Mouse (Mus musculus): ENCODE measurements around the gene Cfap77.

The Cfap77 gene

DNA sequence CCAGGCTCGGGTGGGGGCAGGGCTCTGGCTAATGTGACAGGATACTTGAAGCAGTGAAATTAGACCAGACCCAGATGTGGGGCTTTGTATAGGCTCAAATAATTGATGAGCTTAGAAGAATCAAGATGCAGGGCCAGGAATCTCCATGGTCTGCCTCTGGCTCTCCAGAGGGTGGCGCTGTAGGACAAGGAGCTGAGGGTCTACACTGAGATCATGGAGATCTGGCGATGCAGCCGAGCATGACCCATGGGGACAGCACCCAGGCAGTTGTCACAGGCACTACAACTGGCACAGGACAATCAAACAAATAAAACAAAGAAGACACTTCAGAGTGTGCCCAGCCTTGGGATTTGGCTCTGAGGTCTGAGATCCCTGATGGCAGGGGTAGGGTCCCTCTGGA is 131.0 kb downstream of the Cfap77 start:
- peak; percentile 85 for DNase-seq

DNA sequence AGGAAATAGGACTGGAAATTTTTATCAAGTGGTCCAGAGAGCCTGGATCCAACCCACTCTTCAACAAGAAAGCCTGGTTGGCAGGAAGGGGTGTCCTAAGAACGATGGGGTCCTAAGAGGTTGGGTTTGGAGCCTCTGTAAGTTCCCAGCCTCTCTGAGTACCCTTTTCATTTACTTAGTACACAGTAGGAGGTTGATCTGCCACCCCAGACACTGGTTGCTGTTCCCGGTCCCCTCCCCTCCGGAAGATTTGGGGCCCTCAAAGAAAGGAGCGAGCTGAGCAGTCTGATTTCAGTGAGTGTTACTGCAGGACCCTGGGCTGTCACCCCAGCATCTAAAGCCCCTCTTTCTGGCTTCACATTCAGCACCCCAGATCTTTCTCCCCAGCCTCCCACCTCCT is 135.9 kb downstream of the Cfap77 start:
- DNase-seq = no peak

DNA sequence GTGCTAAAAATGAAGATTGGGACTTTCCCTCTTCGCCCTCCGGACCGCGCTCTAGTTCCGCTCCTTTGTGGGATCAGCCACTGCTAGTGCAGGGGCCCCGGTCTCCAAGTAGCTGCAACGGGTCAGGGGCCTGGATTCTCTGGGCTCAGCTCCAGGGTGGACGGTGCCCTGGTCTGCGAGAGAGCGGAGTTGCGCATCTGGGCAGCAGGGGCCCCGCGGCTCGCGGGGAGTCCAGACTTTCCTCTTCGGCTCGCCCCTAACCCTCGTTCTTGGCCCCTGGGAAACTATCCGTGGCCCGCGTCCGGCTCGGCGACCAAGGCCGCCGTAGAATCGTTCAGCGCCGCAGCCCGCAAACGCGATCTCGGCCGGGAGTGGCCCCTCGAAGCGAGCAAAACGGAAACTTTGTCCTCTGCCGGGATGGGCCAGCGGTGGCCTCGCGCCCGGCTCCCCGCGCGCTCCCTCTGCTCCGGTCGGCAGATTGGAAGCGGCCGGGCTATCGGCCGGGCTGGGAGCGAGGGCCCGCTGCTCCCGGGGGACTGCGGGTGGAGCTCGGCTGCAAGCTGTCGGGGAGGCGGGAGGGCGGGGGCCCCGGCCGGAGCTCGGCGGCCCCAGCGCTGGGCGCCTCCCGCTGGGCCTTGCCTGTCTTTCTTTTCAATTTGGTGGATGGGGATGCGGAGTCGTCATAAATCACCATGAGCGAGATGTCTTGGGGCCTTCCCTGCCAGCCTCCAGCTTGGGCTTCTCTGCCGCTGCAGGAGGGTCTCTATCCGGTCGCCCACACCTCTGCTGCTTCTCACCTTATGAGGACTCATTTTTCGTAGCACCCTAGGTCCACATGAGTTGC is 137.1 kb downstream of the Cfap77 start:
- DNase-seq = peak; percentile 19

DNA sequence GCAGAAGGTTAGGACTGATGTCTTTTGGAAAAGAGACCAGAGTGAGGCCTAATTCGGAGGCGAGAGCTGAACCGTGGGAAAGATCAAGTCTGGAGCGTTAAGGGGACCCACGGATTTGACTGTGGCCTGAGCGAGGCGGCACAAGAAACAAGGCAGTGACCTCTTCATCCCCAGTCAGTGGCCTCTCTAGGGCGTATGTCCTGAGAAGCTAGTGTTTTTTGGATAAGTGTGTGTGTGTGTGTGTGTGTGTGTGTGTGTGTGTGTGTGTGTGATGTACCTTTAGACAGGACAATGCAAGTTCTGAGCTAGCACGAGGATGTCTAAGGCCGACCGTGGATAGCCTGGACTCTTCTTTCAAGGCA is 137.7 kb downstream of the Cfap77 start:
- DNase-seq = no peak

DNA sequence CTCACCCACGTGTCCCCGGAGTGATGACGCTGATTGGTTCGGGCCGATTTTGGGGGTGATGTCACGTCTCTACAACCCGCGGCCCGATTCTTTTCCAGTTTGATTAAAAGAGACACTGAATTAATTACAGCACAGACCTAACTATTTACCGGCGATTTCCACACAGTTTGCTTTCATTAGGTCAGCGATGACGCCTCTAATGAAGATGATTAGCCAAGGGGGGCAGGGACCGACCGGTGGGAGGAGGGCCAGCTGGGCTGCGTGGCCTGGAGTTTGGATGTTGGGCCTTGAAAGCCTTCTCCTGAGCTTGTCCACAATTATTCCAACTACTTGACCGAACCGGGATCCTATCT is 138.4 kb downstream of the Cfap77 start, which contains the start of gene Barhl1:
Gene Barhl1 (minus strand): TSS at position 156 of the 353 bp plus-strand sequence.
- no peak for DNase-seq

DNA sequence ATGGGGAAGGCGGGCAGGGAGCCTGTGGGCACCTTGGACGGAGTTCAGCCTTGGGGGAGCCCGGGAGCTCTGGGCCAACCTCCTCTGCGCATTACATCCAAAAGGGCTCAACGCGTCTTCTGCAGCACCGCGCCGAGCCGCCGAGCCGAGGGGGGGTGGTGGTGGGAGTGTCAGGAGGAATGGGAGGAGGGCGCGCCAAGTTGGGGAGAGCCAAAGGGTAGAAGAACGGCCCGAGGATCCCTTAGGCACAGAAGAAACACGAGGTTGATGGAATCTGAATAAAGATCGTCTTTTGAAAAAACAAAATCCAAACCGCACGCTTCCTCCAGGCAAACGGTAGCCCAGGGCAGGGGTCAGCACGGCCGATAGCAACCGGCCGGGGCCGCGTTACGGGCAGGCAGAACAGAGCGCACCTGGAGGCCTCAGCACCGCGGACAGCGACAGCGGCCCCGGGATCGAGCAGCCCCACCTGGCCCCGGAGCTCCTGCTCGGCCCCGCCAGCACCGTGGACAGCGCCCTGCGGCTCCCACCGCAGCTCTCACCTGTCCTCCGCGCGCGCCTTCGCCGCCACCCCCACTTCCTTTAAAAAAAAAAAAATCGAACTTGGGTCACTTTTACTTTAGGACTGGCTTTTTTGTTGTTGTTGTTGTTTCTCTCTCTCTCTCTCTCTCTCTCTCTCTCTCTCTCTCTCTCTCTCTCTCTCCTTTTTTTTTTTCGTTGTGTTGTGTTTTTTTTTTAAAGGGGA is 138.9 kb downstream of the Cfap77 start:
- DNase-seq = peak; percentile 93

DNA sequence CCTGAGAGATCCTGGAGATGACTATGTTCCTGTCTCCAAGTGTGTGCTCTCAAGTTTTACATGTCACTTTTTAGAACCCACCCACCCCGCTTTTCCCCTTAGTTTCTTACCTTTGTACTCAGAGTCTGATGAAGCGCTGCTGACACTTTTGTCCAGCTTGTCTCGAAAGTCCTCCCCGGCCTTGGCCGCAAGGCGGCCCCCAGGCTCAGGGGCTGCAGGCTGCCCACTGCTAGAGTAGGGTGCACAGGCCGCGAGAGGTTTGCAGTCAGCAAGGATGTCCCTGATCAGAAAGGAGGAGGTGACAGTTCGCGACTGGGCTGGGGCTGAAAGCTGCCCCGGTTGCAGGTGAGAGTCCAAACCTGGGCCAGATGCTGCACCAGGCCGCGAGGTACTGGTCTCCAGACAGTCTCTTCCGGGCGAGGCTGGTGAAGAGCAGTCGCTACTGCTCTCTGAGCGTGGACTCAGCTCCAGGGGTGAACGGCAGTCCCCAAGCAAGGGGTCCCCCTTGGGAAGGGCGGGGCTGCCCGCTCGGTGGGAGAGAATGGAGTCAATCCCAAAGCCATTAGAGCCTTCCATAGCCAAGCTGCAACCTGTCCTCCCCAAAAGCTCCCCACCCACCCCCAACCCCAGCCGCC is 139.6 kb downstream of the Cfap77 start:
- DNase-seq = no peak

DNA sequence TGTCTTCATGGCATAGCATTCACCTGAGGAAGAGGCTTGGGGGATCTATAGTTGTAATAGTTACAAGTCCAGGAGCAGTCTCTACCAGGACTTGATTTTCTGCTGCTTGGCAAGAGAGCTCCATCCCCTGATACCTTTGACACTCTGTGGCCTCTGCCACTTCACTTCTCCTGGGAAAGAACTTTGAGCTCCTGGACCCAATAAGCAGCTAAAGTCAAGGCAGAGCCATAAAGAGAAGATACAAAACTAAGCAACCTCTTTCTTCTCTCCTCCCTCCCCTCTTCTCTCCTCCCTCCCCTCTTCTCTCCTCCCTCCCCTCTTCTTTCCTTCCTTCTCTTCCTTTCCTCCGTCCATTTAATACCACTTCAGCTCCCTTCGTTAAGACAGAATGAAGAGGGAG is 140.7 kb downstream of the Cfap77 start:
- no peak for DNase-seq

DNA sequence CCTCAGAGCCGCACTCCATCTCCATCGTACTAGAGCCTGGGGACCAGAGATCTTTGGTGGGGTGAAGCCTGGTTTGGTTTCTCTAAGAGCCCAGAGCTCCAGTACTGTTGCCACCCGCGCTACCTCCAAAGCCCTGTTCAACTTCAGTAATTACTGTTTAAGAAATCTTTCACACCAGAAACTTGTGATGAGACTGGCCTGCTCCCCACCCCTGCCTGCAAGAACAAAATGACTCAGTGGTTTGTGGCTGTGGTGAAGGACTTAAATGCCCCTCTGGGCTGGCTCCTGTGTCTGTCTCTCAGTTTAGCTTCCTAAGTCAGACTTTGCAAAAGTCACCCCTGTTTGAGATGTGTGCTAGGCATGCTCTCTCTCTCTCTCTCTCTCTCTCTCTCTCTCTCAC is 141.9 kb downstream of the Cfap77 start:
- DNase-seq = no peak

DNA sequence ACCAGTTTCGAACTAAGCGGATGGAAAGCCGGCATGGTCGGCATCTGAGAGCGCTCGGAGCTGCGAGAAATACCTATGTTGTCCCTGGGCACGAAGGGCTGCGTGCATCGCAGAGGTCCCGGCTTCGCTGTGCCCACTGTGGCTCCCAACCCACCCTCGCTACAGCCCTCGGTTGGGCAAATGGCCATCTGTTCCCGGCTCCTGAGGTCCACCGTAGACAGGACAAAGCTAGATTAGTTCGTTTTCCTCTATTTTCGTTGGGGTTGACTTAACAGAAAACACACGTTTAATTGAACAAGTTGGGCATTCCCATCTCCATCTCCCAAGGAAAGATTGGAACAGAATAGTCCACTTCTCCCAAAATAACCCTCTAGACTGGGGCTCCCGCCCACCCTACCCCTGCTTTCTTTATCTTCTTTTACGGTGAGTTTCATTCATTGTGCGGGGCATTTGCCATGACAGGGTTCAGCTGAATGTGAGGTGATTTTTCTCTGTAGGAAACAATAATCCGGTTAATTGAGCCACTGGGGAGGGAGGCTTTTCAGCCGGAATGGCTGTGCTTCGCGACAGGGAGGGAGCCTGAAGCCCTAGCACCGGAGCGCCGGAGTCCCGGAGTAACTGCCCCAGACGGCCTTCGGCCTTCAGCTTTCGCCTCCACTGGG is 142.7 kb downstream of the Cfap77 start:
- no peak for DNase-seq

DNA sequence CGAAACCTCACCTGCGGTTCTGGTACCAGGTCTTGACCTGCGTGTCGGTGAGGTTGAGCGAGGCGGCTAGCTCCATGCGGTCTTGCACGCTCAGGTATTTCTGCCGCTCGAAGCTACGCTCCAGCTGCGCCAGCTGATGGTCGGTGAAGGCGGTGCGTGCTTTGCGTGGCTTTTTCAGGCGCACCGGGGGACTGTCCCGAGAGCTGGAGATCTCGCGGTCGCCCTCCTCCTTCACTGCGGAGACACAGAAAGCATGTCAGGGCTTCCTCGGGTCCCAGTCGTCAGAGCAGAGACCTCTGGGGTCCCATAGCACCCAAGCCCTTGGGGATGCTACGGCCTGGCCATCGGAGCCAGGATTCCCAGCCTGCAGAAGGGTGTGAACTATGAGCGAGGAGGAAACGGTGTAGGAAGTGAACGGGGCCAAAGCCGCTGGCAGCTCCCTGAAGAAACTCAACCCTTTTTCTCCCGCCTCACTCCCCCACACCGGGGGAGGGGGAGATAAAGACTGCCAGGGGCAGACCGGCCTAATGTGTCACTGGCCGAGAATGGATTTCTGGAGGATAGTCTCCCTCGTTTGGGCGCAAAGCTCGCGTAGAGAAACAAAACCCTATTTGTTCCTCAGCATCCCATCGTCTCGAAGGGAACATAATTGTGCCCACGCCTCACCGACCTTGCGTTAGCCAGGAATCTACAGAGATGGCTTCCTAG is 143.4 kb downstream of the Cfap77 start:
- peak; percentile 14 for DNase-seq

DNA sequence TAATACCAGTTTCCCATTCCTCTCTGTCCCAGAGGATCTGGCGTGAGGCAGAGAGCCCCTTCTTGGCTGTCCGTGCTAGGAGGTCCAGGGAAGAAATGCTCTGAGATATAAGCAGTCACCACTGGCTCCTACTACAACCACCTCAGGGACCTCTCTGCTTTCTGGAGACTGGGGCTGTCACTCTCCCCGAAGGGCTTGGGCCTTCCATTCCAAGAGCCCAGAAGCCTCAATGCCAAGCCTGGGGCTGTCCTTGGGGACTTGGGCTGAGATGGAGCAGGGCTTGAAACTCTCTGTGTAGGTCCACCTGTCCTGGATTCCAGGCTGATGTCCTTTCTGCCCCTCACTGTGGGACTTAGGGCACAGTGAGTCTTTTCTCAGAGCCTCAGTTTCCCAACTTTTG is 144.0 kb downstream of the Cfap77 start:
- DNase-seq = no peak

DNA sequence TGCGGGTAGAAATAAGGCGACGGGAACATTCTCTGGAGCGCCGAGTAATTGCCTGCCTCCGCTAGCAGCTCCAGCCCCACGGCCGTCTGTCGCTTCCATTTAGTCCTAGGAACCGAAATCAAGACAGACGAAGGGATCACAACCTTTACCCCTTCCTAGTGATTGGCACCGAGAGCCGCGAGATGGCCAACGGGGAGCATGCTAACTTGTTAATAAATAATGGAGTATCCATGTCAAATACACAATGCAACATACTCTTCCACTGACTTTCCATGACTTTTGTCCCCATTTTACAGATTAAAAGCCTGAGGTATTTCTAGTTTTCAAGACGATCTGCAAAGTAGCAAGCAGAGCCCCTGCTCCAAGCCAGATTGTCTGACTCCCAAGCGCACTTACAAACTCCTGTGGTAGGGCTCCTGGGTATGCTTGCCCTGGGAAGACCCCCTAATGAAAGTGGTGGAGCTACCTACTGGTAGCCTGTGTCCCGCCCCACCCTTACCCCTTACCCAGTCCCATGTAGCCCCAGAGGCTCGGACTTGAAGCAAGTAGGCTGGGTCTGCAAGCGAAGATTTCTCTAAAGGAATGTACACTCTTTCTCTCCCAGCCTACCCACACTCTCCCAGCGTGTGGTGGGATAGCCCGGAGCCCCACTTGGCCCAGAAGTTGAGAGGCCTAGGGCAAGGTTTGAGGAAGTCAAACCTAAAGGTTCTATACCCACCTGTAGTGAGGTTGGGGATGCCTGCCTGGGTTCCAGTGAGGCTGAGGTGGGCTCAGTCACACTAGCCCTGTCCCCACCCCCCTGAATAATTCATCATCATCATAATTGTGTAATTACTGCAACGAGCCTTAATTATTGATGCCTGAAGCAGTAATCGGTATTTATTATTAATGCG is 144.8 kb downstream of the Cfap77 start:
- no peak for DNase-seq

DNA sequence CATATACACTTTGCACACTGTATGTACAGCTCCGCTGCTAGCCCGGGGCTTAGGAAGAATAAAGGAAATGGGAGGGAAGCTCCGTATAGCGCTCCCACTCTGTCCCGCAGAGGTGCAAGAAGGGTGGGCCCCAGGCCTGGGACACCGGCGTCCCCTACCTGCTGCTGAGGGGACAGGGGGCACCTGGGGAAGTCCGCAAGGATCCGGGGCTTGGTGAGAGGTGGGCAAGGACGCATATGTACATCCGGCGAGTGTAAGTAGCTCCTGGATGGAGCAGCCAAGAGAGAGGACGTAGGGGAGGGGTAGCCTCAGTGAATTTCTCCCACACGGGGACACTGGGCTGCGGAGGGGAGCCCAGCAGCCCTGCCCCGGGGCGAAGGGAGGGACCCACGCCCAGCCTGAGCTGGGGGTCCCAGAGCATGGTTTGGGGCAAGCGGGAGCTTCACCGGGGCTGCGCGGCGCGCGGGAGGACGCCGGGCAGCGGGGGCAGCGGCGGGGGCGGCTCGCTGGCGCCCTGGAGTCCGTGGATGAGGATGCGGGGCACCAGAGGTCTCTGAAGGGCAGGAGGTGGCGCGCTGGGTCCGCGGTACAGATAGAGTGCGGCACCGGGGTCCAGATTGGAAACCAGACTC is 145.6 kb downstream of the Cfap77 start:
- no peak for DNase-seq

DNA sequence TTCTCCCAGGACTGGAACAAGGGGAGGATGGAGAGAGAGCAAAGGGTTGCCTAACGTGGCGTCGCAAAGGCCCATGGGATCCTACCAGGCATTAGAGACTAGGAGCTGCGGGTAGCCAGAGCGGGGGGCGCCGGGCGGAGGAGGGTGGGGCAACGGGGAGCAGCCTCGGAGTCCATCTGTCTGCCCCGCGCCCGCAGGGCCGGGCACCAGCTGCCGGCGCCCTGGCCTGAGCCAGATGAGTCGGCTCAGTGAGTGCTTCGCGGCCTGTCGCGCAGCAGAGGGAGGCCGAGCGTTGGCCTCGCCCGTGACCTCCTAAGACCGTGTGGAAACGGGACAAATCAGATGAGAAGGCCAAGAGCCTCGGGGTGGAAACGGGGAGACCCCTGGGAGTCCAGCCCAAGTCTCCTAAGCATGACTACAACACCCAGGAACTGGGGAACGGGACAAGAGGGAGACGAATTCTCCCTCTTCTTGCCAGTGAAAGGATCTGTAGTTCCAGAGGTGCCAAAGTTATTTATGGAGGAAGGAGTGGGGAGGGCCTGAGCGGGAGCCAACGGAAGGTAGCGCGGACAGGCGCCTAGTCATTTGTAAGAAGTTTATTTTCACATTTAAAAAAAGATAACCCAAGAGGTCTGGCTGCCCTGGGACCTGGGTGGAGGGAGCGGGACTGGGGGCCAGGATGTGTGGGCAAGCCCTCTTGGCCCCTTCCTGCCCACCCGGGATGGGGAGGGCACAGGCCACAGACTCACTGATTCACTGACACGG is 146.3 kb downstream of the Cfap77 start:
- DNase-seq = peak; percentile 30

DNA sequence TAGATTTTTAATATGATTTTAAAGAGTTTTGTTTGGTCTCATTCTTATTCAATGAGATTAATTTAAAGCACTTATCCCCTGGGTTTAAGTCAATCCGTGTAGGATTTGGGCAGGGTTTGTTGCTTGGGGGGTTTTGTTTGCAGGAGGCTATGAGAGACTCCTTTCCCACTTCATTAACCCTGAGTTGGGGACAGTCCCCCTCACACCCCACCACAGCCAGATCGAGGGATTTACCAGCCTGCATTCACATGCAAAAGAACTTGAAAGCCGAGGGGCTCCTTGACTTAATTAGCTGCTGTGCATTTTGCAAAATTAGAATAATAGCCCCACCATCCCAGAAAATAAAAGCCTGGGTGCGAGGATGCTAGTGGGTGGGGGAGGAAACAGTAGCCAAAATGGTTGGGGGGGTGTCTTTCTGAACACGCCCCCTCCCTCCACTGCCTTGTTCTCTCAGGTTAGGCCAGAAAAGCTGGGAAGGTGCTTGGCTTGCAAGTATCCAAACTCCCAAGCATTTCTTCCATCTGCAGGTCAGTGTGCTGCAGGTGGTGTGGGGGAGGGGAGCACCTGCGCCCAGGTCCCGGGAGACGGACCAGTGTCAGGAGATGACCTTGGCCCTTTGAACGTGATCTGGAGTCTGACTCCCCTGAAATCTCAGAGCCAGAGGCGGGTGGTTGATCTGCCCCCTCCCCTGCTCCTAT is 147.0 kb downstream of the Cfap77 start:
- peak; percentile 13 for DNase-seq

DNA sequence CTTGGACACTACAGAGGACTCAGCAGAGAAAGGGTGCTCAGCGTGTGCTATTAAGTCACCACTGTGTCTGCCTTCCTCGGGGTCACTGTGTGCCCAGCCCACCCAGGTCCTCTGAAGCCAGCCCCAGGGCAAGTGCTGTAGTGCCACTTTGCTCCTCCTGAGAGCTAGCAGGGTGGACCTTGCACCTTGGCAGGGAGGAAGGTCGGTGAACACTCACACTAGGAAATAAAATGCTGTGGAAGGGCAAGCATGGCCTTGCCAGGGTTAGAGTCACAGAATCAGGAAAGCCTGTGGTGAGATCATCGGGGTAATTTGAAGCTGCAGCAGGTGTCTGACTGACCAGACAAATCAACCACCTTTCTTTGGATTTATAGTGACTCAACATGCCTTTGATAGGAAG is 149.3 kb downstream of the Cfap77 start:
- DNase-seq = no peak

DNA sequence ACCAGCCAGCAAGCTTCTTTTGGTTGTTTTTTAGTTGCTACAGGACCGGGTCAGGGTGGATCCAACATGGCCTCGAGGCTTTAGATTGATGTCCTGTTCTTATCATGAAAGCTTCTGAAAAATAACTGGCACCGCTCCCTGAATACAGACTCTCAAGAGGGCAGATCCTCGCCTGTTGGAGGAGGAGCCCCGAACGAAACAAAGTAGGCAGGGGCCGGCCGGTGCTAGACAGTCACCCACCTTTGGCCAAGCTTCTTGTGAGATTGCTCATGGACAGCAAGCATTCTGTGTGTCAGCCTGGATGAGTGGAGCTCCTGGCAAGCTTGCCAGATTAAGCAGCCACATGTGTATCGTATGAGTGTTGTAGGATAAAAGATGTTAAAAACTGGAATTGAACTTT is 150.1 kb downstream of the Cfap77 start:
- no peak for DNase-seq

DNA sequence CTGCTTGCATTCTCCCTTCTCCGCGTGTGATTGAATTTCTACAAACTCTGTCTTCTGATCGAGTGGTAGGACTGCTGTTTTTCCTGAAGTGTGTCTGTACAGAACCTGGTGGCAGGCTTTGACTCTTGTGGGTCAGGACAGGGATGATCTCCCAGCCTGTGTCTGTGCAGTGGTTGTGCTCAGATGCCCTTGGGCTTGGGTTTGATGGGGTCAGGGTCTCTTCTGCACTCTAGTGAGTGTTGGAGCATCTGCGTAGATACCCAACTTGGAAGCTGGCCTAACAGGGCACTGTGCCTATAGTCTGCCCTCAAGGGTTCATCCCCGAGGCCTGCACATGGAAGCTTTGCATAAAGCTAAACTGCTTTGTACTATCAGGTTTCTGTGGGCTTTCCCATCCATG is 151.0 kb downstream of the Cfap77 start:
- no peak for DNase-seq

DNA sequence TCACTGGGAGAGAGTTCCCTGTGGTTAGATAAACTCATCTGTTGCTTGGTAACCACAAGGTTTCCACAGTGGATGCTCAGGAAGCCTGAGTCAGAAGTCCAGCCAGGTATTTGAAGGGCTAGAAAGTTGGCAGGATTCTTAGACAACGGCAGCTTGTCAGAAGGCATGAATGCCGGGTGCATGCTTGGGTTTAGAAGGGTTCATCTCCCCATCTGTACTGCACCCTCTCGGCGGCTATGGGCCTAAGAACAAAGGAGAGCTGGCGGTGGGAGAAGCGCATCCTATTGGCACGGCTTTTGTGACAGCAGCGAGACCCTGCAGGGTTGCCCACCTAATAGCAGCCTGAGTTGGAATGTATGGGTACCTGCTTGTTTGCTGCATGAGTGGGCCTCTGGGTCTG is 152.6 kb downstream of the Cfap77 start:
- DNase-seq = no peak

Measured in kidney, postnatal 10 days (tissue).